Mouse (Mus musculus): Measurements from ENCODE around the gene Scg3.
"Not testable (repeated sequence)": the region's sequence is repeated elsewhere in the genome, so short reads cannot be mapped to it uniquely, and the experiment has no call there.

Gene Scg3

DNA sequence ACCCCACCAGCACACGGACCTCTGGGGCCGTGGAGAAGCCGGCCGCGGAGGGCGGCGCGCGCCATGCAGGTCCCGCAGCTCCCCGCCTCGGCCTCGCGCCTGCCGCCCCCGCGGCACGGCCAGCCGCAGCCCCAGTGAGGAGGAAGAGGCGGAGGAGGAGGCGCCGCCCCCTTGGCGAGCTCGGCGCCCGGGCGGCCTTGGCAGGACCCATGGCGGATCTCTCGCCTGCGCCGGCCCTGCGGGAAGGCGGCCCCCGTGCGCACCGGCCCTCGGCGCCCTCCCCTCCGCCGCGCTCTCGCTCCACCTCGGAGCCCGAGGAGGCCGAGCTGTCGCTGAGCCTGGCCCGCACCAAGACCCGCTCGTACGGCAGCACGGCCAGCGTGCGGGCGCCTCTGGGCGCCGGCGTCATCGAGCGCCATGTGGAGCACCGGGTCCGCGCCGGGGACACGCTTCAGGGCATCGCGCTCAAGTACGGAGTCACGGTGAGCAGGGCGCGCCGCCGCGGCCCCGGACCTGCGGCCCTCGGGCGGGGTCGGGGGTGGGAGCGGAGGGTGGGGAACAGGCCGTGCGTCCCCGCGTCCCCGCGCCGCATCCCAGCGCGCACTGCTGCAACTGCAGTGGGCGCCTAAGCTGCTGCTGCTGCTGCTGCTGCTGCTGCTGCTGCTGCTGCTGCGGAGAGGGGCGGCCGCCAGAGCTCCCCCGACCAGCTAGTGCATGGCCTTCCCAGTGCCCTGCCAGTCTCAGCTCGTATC, 58.1 kb downstream of the Scg3 start, which contains the start of gene Lysmd2:
Gene Lysmd2, plus strand, starts transcription at position 186 of the 752 bp plus-strand sequence.
- DNase-seq (ENCODE audit: low spot score in 2 of 2) = peak; percentile 83

DNA sequence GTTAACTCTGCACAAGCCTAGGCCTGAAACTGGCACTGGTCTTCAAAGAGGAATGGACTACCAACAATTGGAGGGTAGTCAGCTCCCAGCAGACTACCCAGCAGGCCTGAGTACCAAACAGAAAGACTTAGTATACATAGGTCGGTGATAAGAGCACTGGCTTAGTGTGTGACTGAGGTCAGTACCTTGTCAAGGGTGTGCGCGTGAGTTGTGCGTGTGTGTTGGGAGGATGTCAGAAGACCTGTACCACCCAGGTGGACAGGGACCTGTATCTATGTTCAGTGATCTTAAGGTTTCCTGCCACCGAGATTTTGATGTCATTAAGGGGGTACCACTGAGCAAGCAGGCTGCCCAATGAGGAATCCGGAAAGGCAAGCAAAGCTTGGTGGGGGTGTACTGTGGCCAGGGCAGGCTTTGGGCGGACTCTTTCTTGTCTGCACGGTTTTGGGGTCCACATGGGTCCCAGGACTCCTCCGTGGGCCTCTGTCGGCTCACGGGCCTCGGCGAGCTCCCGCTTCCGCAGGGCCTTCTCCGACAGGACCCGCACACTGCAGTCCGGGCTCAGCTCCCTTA, 58.8 kb downstream of the Scg3 start:
- DNase-seq (ENCODE audit: low spot score in 2 of 2) = no peak

DNA sequence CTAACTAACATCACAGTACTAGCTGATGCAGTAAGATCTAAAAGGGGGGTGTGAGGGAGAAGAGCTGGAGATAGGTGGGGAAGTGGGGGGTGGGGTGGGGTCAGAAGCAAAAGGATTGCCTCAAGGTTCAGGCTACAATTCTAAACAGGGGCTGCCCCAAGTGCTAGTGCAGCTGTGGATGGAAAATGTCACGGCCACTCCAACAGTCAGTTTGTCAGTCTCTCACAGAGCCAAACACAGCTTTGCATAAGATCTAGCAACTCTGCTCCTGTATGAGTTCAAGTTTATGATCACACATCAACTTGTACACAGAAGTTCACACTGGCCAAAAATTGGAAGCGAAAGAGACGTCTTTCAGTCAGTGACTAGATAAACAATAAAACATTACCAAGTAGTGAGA, 62.4 kb downstream of the Scg3 start:
- no peak for DNase-seq (ENCODE audit: low spot score in 2 of 2)

DNA sequence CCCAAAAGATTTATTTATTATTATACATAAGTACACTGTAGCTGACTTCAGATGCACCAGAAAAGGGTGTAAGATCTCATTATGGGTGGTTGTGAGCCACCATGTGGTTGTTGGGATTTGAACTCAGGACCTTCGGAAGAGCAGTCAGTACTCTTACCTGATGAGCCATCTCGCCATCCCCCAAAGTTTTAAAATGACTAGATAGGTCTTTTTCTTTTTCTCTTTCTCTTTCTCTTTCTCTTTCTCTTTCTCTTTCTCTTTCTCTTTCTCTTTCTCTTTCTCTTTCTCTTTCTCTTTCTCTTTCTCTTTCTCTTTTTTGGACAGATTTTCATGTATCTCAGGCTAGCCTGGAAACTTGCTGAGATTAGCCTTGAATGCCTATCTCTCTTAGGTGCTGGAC, 64.1 kb downstream of the Scg3 start:
- DNase-seq (ENCODE audit: low spot score in 2 of 2) = not testable (repeated sequence)

DNA sequence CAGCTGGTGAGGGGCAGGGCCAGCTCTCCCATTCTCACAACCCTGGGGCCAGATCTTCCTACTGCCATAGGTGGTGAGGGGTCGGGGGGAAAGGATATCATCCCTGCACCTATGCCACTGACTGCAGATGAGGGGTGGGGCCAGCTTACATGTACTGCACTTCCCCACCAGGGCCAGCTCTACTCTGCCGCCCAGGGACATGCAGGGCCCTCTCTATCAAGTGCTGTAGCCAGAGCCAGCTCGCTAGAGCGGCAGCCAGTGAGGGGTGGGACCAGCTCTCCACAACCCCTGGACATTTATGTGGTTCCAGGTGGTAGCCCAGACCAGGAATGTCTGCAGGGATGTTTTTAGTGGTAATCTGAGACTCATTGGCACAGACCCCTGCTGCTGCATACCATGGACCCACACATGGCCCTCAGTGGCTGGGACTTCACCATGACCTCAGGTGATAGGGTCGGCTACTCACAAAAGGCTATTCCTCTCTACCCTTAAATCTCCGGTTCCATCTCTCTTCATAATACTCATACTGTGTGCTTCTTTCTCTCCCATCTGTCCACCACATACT, 64.9 kb downstream of the Scg3 start:
- DNase-seq (ENCODE audit: low spot score in 2 of 2) = no peak

DNA sequence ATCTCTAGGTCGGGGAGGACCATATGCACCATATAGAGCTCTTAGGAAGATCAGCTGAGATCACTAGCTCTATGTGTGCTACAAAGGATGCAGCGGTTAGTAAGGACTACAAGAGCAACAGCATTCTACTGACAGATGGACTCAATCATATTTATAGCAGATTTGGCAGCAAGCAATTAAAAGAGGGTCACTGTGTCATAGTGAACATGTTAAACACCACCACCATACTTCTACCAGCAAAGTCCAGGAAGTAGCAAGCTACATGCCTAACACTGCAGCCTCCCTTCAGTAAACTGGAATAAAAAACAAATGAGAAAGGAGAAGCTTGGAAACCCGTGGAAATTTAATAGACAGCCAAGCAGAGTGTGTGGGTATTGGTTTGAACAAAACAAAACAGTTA, 67.3 kb downstream of the Scg3 start:
- DNase-seq (ENCODE audit: low spot score in 2 of 2) = no peak

DNA sequence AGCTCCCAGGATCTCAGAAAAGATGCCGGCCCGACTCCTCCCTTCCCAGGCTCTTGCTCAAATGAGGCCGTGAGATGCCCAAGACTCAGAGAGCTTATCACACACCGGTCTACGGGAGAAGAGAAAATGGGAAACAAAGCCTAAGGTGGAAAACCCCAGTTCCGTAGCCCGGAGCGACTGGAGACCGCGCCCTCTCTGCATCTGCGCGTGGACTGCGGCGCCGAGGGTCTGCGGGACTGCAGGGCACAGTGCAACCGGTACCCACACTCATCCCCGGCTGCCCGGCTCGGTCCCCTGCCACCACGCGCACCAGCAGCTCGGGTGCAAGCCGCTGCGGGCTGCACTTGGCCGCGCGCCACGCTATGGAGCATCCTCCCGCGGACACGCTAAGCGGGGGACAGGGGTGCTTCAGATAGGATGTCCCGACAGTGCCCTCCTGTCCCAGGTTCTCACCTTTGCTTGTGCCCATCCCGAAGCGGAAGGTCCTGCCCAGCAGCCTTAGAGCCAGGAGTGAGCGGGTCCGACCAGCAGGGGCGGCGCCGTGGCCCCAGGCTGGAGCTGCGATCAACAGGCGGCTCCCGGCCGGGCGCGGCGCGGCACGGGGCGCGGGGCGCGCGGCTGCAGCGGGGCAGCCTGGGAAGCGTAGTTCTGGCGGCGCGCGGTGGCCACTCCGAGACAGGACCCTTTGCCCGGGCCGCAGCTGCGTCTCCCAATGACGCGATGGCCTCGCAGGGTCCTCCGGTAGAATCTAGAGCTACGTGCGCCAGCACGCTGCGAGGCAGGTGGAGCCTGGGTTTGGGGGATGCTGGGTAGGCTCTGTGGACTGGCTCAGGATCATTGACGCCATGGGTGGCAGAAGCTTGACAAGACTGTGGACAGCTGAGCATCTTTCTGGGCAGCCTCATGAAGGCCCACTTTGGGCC, 73.0 kb downstream of the Scg3 start, which contains the start of gene Tmod2:
Gene Tmod2, minus strand, starts transcription at position 755 of the 923 bp plus-strand sequence.
- DNase-seq (ENCODE audit: low spot score in 2 of 2) = peak; percentile 33 to 39

DNA sequence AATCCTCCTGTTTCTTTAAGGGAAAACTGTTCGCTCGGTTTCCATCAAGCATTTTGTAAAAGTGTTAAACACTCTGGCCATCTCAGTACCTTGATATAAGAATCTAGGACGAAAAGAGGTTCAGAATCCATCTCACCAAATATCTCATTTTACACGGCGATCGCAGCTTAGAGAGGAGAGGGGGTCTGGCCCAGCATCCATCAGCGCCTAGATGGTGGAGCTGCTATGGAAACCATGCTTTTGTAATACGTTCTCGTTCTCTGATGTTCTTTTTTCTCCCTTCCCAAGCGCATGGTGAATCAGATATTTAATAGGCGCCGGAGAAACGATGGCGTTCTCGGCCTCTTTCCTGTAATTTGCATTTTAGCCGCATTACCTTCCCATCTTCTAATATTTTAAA, 73.9 kb downstream of the Scg3 start:
- DNase-seq (ENCODE audit: low spot score in 2 of 2) = no peak

DNA sequence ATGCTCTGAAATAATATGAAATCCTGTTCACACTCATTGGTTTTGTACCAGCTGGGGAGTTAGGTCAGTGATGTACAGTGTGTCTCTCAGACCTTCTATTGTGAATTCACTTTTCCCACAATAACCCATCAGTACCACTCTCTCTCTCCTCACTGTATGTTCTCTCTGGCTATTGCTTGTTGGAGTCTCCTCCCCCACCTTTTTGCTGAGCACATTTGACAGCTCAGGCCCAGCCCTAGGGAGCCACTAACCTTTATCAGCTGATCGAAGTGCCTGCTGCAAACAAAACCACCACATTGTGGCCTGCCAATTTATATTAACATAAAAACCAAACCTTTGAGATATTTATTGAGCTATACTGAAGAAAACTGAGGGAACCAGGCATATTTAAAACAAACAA, 74.4 kb downstream of the Scg3 start:
- DNase-seq (ENCODE audit: low spot score in 2 of 2) = no peak

DNA sequence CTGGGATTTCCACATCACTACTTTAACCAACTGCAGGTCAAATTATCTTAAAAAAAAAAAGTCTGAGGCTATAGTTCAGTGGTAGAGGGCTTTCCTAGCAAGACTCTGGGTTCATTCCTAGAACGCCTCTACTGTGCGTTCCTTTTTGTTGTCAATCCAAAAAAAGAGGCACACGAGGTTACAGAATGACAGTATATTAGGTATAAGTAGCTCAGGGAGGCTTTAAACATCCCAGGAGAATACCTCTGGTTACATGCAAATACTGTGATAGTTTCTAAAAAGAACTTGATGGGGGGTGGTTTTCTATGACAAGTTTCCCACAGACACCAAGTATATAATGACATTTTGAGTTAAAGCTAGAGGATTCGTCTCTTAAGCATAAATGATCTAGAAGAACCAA, 76.4 kb downstream of the Scg3 start:
- no peak for DNase-seq (ENCODE audit: low spot score in 2 of 2)

DNA sequence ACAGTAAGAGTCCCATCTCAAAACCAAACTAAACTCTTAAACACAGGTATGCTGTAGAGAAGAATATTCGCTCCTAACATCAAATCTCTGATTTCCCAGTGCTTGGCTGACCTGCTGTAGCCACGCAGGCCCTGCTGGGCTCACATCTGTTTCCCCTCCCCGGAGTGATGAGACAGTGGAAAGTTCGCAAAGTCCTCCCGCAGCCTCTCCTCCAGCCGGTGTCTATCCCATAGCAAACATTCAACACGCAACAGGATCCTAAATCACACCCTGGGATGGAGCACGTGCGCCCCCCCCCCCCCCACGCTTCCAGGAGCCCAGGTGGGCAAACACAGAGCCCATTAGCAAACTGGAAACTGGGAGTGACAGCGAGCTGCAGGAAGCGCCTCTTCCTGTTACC, 82.3 kb downstream of the Scg3 start:
- DNase-seq (ENCODE audit: low spot score in 2 of 2) = no peak

DNA sequence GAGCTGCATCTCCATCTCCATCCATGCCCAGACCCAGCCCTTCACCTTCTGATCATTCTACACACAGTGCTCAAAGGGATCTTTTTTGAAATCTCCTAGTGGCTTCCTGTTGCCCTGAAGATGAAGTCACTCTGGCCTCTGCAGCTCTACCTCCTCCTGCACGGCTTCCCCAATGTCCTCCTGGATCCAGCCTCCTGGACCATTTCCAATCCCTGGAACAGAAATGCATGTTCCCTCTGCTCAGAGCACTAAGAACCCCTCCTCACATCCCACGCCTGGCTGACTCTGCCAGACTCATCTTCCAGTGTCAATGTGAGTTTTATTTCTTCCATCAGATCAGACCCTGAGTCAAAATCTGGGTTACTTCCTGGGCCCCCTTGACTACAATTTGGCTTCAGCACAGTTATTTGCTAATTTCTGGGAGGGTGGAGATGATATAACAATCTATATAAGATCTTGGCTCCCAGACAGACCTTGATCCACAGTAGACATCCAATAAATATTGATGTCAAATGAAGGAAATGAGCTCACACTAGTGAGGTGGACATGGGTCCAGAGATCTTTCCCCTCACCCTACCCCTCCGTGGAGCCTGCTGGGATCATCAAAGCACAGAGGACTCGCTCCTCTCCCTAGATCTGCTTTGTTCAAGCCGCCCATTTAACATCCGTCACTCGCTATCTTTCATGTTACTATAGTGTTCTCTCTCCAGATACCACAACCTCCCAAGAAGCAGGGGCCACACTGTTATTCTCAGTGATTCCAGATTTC, 83.5 kb downstream of the Scg3 start:
- no peak for DNase-seq (ENCODE audit: low spot score in 2 of 2)

DNA sequence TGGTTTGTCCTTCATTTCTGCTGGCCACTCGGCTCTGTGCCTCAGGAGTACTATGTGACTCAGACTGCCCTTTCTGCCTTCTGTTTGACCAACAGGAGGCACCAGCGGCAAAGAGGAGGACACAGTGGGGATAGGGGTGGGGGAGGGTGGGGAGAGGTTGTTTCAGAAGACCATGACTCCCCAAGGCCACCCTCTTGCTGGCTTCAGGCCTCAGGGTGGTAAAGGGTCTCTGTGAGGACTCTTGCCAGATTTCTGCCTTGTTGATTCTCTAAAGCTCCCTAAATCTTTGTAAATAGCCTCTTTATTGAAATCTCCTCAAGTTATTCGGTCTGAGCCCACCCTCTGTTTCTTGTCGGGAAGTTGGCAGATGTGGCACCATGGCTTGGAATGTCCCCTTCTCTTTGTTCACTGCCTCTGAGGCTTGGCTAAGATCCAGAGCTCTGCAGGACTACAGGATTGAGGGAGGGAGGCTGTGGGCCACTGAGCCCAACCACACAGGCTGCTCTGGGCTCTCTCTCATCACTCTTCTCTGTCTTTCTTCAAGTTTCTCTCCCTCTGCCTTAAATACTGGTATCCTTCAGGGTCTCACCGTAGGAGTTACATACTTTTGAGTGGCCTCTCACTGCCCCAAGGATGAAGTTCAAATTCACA, 84.5 kb downstream of the Scg3 start:
- DNase-seq (ENCODE audit: low spot score in 2 of 2) = no peak

DNA sequence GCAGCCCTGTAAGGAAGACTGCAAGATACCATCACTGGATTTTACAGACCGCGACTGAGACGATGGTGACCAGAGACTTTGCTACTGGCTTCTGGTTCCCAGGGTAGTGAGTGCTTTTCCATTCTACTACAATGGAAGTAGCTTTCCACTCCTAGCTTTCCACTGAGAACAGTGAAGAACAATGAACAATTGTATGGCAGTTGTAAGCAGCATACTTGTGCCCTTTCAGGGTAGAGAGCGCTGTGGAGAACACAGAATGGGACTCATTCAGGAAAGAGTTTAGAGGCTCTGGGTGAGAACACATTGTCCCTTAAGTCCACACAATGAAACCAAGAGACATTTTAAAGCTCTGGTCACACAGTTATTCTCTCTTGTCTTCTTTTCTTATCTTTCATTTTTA, 86.3 kb downstream of the Scg3 start:
- no peak for DNase-seq (ENCODE audit: low spot score in 2 of 2)

DNA sequence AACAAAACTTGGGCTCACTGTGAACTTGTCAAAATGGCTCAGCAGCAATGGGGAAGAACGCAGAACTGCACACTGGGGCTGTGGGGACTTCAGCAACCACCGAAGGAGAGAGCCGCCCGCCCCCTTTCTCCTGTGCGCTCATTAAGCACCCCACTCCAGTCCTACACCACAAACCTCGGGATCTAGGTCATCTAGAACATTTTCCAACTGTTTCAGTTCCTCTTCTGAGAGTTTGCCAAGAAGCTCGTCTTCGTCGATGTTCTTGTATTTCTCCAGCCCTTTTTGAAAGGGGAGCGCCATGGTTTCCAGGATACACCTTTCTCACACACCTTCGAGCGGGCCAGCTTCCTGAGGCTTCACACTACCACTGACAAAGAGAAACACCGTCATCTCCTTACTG, 86.8 kb downstream of the Scg3 start:
- no peak for DNase-seq (ENCODE audit: low spot score in 2 of 2)

DNA sequence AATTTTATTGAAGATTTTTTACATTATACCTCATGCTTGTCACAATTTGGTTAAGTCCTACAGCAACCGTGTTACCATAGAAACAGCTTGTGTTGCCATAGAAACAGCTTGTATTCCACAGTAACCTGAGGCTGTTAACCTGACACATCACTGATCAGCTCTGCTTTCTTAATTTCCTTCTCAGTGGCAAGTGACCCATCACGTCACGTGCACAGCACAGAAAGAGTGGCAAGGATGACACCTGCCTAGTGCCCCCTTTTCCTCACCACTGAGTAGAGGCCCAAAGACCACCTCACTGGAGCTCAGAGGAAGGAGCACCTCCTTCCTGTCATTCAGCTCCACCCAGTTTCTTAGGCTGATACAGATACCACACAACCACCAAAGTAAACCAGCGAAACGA, 90.4 kb downstream of the Scg3 start:
- DNase-seq (ENCODE audit: low spot score in 2 of 2) = no peak
